Mouse (Mus musculus) stomach, postnatal 0 days (tissue): ENCODE results near the gene Rps6kc1. TPM values are rescaled to one million over a fixed set of nuclear protein-coding genes. Genes with fewer than 3 reads are reported as not detected.

Source experiments
- ATAC-seq: fragments of 200-750 bp; cut with Nextera tagmentation; 2 replicates; pipeline ENCODE4 v1.8.0; 2017; ENCODE audit not compliant: low FRiP score, low TSS enrichment
- DNase-seq: peaks from one replicate; pipeline ENCODE4 v3.0.0-alpha.2; 2016; ENCODE audit warnings: low spot score
- H3K27ac ChIP-seq: fragments of 300-500 bp; sonication (generic); replicated peaks from 2 replicates; pipeline ENCODE4 v1.5.1; 2014; ENCODE audit warnings: mild to moderate bottlenecking, control low read depth
- H3K27me3 ChIP-seq: fragments of 300-500 bp; sonication (generic); 2 replicates; pipeline ENCODE4 v1.6.1; 2014; ENCODE audit warnings: low read length; ENCODE audit not compliant: control insufficient read depth, insufficient read depth
- H3K36me3 ChIP-seq: fragments of 300-500 bp; sonication (generic); 2 replicates; pipeline ENCODE4 v1.6.1; 2014; ENCODE audit warnings: low read length, mixed read lengths; ENCODE audit not compliant: control insufficient read depth, insufficient read depth
- H3K4me1 ChIP-seq: fragments of 300-500 bp; sonication (generic); replicated peaks from 2 replicates; pipeline ENCODE4 v1.6.1; 2014; ENCODE audit warnings: antibody characterized with exemption; ENCODE audit not compliant: control insufficient read depth, insufficient read depth
- H3K4me2 ChIP-seq: fragments of 300-500 bp; sonication (generic); replicated peaks from 2 replicates; pipeline ENCODE4 v1.6.1; 2014; ENCODE audit warnings: low read depth, mild to moderate bottlenecking, control low read depth, moderate library complexity
- H3K4me3 ChIP-seq: fragments of 300-500 bp; sonication (generic); 2 replicates; pipeline ENCODE4 v1.5.1; 2014; ENCODE audit warnings: low read depth, low read length, control low read depth
- H3K9ac ChIP-seq: fragments of 300-500 bp; sonication (generic); 2 replicates; pipeline ENCODE4 v1.6.1; 2014; ENCODE audit warnings: mild to moderate bottlenecking, low read length, control low read depth, mixed read lengths
- H3K9me3 ChIP-seq: fragments of 300-500 bp; sonication (generic); 2 replicates; pipeline ENCODE4 v1.6.1; 2016; ENCODE audit warnings: low read length; ENCODE audit not compliant: control insufficient read depth
- CTCF ChIP-seq: IDR thresholded peaks from 2 replicates; pipeline ENCODE4 v1.5.1; 2016; ENCODE audit warnings: antibody characterized with exemption, low read depth, mild to moderate bottlenecking, moderate library complexity
- EP300 ChIP-seq: optimal IDR thresholded peaks from 2 replicates; pipeline ENCODE3; 2016; ENCODE audit warnings: antibody characterized with exemption
- WGBS: fragments of 180-500 bp; shearing (Covaris S2); extraction: QIAGEN DNeasy Blood & Tissue Kit; methylation state at CpG from one replicate; pipeline ENCODE4 v1.1.7; 2014; 5-methylcytosine and 5-hydroxymethylcytosine counted together
- polyA plus RNA-seq: library from polyadenylated mRNA; unstranded; fragments of >200 nt; fragmentation: Nextera tagmentation; extraction: Ambion mirVana; gene quantifications from 2 replicates; pipeline ENCODE4 v1.2.1, GENCODE M21; 2015

Rps6kc1 gene
- polyA plus RNA-seq, 1 experiment from 2014 or later = 4.5 TPM

GRCm38 (mm10) chr1:190741421-190741820, 170.1 kb downstream of the Rps6kc1 start:
- H3K4me3 ChIP-seq = no peak overlapping the region
- H3K9me3 ChIP-seq = no peaks in the 10 kb centered on the region
- TF ChIP-seq CTCF (no peak), EP300 (no peak)
- H3K9ac ChIP-seq = no peak overlapping the region
- ATAC-seq (no peak), DNase-seq (no peak)
- 70% methylated on average over 5 of the region's 5 CpGs for WGBS
- H3K36me3 ChIP-seq = no peaks in the 10 kb centered on the region
- H3K27me3 ChIP-seq = no peaks in the 10 kb centered on the region
- H3K4me2 ChIP-seq = no peak overlapping the region
- no peaks in the 10 kb centered on the region for H3K4me1 ChIP-seq
- H3K27ac ChIP-seq = no peak overlapping the region

GRCm38 (mm10) chr1:190732803-190733202, 178.8 kb downstream of the Rps6kc1 start:
- TF ChIP-seq CTCF (no peak), EP300 (no peak)
- H3K4me3 ChIP-seq = no peak overlapping the region
- H3K9ac ChIP-seq = no peak overlapping the region
- no peak for ATAC-seq
- no peaks in the 10 kb centered on the region for H3K36me3 ChIP-seq
- DNase-seq = no peak
- 75% methylated on average over 6 of the region's 6 CpGs for WGBS
- H3K4me2 ChIP-seq = no peak overlapping the region
- no peaks in the 10 kb centered on the region for H3K9me3 ChIP-seq
- no peak overlapping the region for H3K27ac ChIP-seq
- H3K27me3 ChIP-seq = no peaks in the 10 kb centered on the region
- H3K4me1 ChIP-seq = no peaks in the 10 kb centered on the region

GRCm38 (mm10) chr1:190729516-190730088, 182.0 kb downstream of the Rps6kc1 start:
- H3K27ac ChIP-seq = no peak overlapping the region
- H3K9me3 ChIP-seq = no peaks in the 10 kb centered on the region
- no peak overlapping the region for H3K9ac ChIP-seq
- H3K4me1 ChIP-seq = no peaks in the 10 kb centered on the region
- H3K4me2 ChIP-seq = no peak overlapping the region
- TF ChIP-seq CTCF (no peak), EP300 (no peak)
- DNase-seq (no peak), ATAC-seq (no peak)
- H3K27me3 ChIP-seq = no peaks in the 10 kb centered on the region
- H3K36me3 ChIP-seq = no peaks in the 10 kb centered on the region
- whole genome bisulfite sequencing = 90% methylated on average over 7 of the region's 7 CpGs
- H3K4me3 ChIP-seq = no peak overlapping the region

- H3K9me3 ChIP-seq = no peaks in the 10 kb centered on the region
- DNase-seq = no peak
- no peak for ATAC-seq
- 69% methylated on average over 4 of the region's 4 CpGs for WGBS
- TF ChIP-seq CTCF (no peak), EP300 (no peak)
- H3K36me3 ChIP-seq = no peaks in the 10 kb centered on the region
- H3K27ac ChIP-seq = no peak overlapping the region
- H3K4me3 ChIP-seq = no peak overlapping the region
- H3K4me2 ChIP-seq = no peak overlapping the region
- H3K9ac ChIP-seq = no peak overlapping the region
- H3K4me1 ChIP-seq = no peaks in the 10 kb centered on the region
- no peaks in the 10 kb centered on the region for H3K27me3 ChIP-seq
These were observed 183.4 kb downstream of the Rps6kc1 start for GRCm38 (mm10) chr1:190728111-190728651.

- 39% methylated on average over 2 of the region's 2 CpGs for WGBS
- Histone ChIP-seq H3K4me1 (no peaks in the 10 kb centered on the region), H3K4me2 (no peak overlapping the region), H3K27ac (no peak overlapping the region), H3K9me3 (no peaks in the 10 kb centered on the region), H3K27me3 (no peaks in the 10 kb centered on the region), H3K4me3 (no peak overlapping the region), H3K9ac (no peak overlapping the region), H3K36me3 (no peaks in the 10 kb centered on the region)
- DNase-seq = no peak
- ATAC-seq = no peak
- TF ChIP-seq EP300 (no peak), CTCF (no peak)
These were observed 184.2 kb downstream of the Rps6kc1 start for GRCm38 (mm10) chr1:190727385-190727784.

GRCm38 (mm10) chr1:190724591-190725380, 186.8 kb downstream of the Rps6kc1 start:
- Histone ChIP-seq H3K4me3 (no peak overlapping the region), H3K9ac (no peak overlapping the region), H3K9me3 (no peaks in the 10 kb centered on the region), H3K4me1 (no peaks in the 10 kb centered on the region), H3K27ac (no peak overlapping the region), H3K36me3 (no peaks in the 10 kb centered on the region), H3K4me2 (no peak overlapping the region), H3K27me3 (no peaks in the 10 kb centered on the region)
- ATAC-seq = no peak
- TF ChIP-seq CTCF (no peak), EP300 (no peak)
- WGBS = 63% methylated on average over 21 of the region's 21 CpGs
- no peak for DNase-seq
